Mouse (Mus musculus) left cerebral cortex, postnatal 25 days (tissue): ENCODE measurements around the gene Olfr1451. TPM values are rescaled to one million over a fixed set of nuclear protein-coding genes. Genes with fewer than 3 reads are reported as not detected.
"Not testable (repeated sequence)": the region's sequence is repeated elsewhere in the genome, so short reads cannot be mapped to it uniquely, and the experiment has no call there.

ENCODE experiments used
- DNase-seq, 2 experiments: peaks; one replicate each; pipeline ENCODE4 v3.0.0; 2022; ENCODE audit warnings: low spot score in 2 of 2, mixed read lengths in 1 of 2
- intact Hi-C: fragments of 180-260 bp; cut with DNase I; formaldehyde crosslinking; loops from one replicate; pipeline ENCODE4 v1.15.1; 2025
- total RNA-seq, 2 experiments: library from RNA; stranded (reverse); gene quantifications; 2 replicates each; pipeline ENCODE4 v1.2.3; 2021

The Olfr1451 gene
- not detected for total RNA-seq

DNA sequence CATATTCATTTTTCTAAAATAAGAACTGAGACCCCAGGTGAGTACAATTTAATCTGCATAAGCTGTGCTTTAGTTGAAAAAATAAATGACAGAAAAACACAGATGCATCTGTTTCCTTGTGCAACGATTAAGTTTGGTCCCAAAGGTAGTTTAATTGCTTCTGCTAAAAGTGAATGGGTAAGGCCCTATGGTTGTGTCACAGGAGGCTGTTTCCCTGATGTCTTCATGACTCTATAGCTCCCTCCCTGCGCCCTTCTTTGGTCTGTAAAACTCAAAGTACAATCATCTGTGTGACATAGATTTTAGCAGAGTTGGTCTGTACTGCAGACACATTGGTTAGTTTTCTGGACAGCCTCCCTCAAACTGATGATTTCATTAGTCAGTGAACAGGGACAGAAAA lies at the start of gene Olfr1451:
Gene Olfr1451 (plus strand): TSS at position 301 of the 400 bp plus-strand sequence.
- intact Hi-C loops, result no loop called here

DNA sequence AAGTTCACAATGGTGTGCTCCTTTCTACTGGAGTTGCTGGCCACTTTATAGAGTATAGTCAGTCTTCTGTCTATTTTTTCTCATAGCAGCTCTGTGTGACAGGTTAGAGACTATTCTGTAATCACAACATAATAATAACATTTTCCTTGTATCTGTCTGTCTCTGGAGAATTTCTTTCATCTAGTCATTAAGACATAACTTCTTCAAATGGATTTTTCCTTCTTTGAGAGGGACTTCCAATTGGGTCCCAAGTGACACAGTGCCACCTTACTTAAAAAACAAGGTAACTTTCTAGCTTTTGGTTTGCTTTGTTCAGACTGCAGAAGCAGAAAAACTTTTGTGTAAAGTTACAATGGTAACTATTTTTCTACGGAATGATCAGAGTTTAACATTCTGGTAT lies 44.9 kb upstream of the Olfr1451 start, which contains the start of gene Olfr1450:
Gene Olfr1450 (plus strand): TSS at position 301 of the 400 bp plus-strand sequence.
- intact Hi-C loops, result no loop called here
- no peak for DNase-seq

More for the DNA sequence above, at the start of gene Olfr1451:
- no peak for DNase-seq

DNA sequence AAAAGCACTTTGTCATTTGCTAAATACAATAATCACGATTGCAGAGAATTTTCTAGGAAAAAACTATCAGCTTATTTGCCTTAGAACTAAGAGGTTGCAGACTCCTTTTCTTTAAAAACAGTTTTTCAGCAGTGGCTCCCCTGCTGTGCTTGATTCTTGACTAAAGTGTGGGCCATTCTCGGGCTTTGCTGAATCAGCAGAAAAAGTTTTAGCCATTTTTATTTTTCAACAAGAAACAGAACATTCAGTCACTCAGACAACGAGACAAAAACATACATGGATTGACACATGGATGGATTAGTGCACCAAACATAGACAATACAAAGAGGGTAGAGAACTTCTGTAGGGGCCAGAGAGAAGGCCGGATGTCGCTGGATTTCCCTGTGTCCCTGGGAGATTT lies 24.7 kb upstream of the Olfr1451 start:
- intact Hi-C loops, DNase-seq: not testable (repeated sequence)

DNA sequence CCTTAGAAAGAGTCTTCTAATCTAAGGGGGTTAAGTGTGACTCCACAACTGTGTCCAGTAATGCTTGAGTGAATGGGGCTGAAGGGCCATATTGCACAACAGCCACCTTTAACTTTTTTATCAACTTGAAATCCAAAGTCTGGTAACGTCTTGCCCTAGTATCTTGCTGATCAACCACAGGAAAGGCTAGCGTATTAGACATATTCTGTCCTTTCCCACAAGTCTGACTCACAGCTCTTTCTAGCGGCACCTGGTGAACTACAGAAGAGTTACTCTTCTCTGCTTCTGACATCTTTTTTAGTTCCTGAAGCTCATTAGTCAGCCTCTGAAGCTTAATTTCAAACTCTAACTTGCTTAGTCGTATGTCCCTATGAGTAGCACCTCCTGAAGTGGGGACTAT lies 2.5 kb upstream of the Olfr1451 start:
- intact Hi-C loops, DNase-seq: not testable (repeated sequence)

DNA sequence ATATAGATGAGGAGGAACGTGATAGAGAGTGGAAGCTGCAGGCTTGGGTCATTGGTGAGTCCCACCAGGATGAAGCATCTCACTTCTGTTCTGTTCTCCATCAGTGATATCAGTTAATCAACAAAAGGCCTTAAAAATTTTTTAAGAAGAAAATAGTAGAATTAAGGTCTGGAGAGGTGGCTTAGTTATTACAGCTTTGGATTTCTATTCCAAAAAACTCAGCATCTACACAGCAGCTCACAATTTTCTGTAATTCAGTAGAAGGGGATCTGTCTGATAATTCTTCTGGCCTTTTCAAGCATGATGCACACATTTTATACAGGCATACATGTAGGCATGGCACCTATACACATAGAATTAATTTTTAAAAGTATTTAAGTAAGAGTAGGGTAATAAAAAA lies 33.4 kb downstream of the Olfr1451 start, which contains the start of gene Olfr1453:
Gene Olfr1453 (minus strand): TSS at position 101 of the 400 bp plus-strand sequence.
- intact Hi-C loops, result no loop called here
- no peak for DNase-seq

Other genes starting within 250 kb of the Olfr1451 start
- 1 to 10 TPM; 2.6 to 3.6 TPM for gene Cntf, start 229.4 kb upstream of the Olfr1451 start, total RNA-seq
- 10 to 100 TPM; 94.5 to 98.0 TPM for gene Zfp91, start 198.9 kb upstream of the Olfr1451 start, total RNA-seq
- 1 to 10 TPM; 1.4 to 2.0 TPM for gene Lpxn, start 198.8 kb upstream of the Olfr1451 start, total RNA-seq
- gene Gm5244, start 148.3 kb upstream of the Olfr1451 start, total RNA-seq, result not detected
- gene Olfr1444, start 137.7 kb upstream of the Olfr1451 start, total RNA-seq, result not detected
- gene Olfr1445, start 111.2 kb upstream of the Olfr1451 start, total RNA-seq, result not detected
- gene Olfr1446, start 101.5 kb upstream of the Olfr1451 start, total RNA-seq, result not detected
- not detected for gene Olfr1447, start 91.3 kb upstream of the Olfr1451 start, total RNA-seq
- not detected for gene Olfr1448, start 70.6 kb upstream of the Olfr1451 start, total RNA-seq
- not detected for gene Olfr1449, start 64.2 kb upstream of the Olfr1451 start, total RNA-seq
- gene Olfr1450, start 44.8 kb upstream of the Olfr1451 start, total RNA-seq, result not detected
- gene Olfr1453, start 33.3 kb downstream of the Olfr1451 start, total RNA-seq, result not detected
- gene Olfr1454, start 65.6 kb downstream of the Olfr1451 start, total RNA-seq, result not detected
- gene Olfr1457, start 102.9 kb downstream of the Olfr1451 start, total RNA-seq, result not detected
- gene Olfr1458, start 111.8 kb downstream of the Olfr1451 start, total RNA-seq, result not detected
- gene Olfr1459, start 154.5 kb downstream of the Olfr1451 start, total RNA-seq, result under 1 TPM; 0.05 to 0.21 TPM
- not detected for gene Olfr1461, start 168.0 kb downstream of the Olfr1451 start, total RNA-seq
- not detected for gene Olfr1462, start 190.7 kb downstream of the Olfr1451 start, total RNA-seq
- not detected for gene Olfr1463, start 236.3 kb downstream of the Olfr1451 start, total RNA-seq